Mouse (Mus musculus): ENCODE results near the gene Snapin. TPM values are rescaled to one million over a fixed set of nuclear protein-coding genes. Genes with fewer than 3 reads are reported as not detected.
A peak's percentile ranks its signal among the peaks of the same experiment; 100 is the strongest.

The Snapin gene
- total and polyA plus RNA-seq, 3 experiments = 18.9 to 39.8 (median 37.8) TPM

- Histone ChIP-seq H3K27ac (ENCODE audit: insufficient read depth, low read depth) (no peak overlapping the region), H3K4me2 (ENCODE audit: insufficient read depth, low read depth, poor library complexity, severe bottlenecking) (peak overlapping the region; percentile 82), H3K27me3 (replicated peaks) (no peaks in the 10 kb centered on the region), H3K4me3 (replicated peaks in 1 of 3; ENCODE audit: low read depth in 2 of 3, low read length in 2 of 3, poor library complexity in 1 of 3) (peak overlapping the region; percentile 62 to 67 (median 66)), H3K36me3 (replicated peaks in 1 of 2; ENCODE audit: control insufficient read depth in 1 of 2, insufficient read depth in 1 of 2, low read length in 1 of 2) (peaks cover 2 to 22% of the 10 kb centered on the region in 2 experiments), H3K9me3 (replicated peaks; ENCODE audit: low read length) (no peaks in the 10 kb centered on the region), H3K79me2 (replicated peaks; ENCODE audit: control insufficient read depth, extremely low read depth, insufficient read depth, poor library complexity, severe bottlenecking) (no peaks in the 10 kb centered on the region), H3K9ac (ENCODE audit: insufficient read depth, low read depth) (peak overlapping the region; percentile 78), H3K4me1 (ENCODE audit: control insufficient read depth in 1 of 2, insufficient read depth in 2 of 2) (peaks cover 9 to 18% of the 10 kb centered on the region in 2 experiments; a peak in 2 of 4 replicates)
- no peak for TF ChIP-seq JUN (IDR thresholded peaks at IDR 0.05; ENCODE audit: insufficient read depth, low read depth, low read length)
- no peak for TF ChIP-seq TCF12 (IDR thresholded peaks at IDR 0.05; ENCODE audit: low read depth, low read length)
- no peak for TF ChIP-seq USF2 (conservative IDR thresholded peaks at IDR 0.05; ENCODE audit: low read depth, low read length)
- TF ChIP-seq PAX5 (IDR thresholded peaks at IDR 0.05; ENCODE audit: low read length) = no peak
- no peak for TF ChIP-seq ZKSCAN1 (IDR thresholded peaks at IDR 0.05; ENCODE audit: borderline replicate concordance, low read depth, low read length)
- no peak for TF ChIP-seq RAD21 (IDR thresholded peaks at IDR 0.05; ENCODE audit: low read depth, low read length)
- TF ChIP-seq MEF2A (IDR thresholded peaks at IDR 0.05; ENCODE audit: borderline replicate concordance, low read depth, low read length) = no peak
- no peak for TF ChIP-seq EP300 (IDR thresholded peaks at IDR 0.05; ENCODE audit: low read length)
- TF ChIP-seq UBTF (IDR thresholded peaks at IDR 0.05; ENCODE audit: low read depth, low read length) = no peak
- dilution Hi-C loops (cut with MboI; ENCODE audit: extremely low pct_ligation_motif_present, extremely low pct_unique_long_range_greater_than_20kb, low sequenced_read_pairs) = no loop called here
- no peak for DNase-seq (ENCODE audit: extremely low read depth)
- in situ Hi-C loops (cut with MboI; ENCODE audit: low pct_ligation_motif_present, low pct_unique_long_range_greater_than_20kb, low sequenced_read_pairs) = no loop called here
Measured at GRCm38 (mm10) chr3:90515242-90515641, 24.4 kb upstream of the Snapin start.

DNA sequence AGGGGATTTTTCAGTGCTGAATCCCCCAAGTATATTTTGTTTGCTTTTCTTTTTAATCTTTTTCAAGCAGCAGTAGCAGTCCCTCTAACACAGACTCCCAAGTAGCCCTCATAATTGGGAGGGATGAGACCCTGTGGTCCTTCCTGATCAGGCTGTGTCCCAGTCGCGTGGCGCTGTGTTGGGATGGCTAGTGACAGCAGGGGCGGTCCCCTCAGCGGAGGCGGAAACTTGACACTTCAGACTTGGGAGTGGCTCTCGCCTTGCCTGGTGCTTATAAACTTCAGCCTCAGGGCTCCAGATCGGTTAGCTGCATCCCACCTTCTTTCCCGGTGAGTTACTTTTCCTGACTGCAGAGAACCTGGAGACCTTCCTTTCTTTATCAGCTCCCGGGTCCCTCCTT lies 23.9 kb upstream of the Snapin start:
- H3K4me2 ChIP-seq (ENCODE audit: insufficient read depth, low read depth, poor library complexity, severe bottlenecking) = peak overlapping the region; percentile 82
- no peaks in the 10 kb centered on the region for H3K79me2 ChIP-seq (replicated peaks; ENCODE audit: control insufficient read depth, extremely low read depth, insufficient read depth, poor library complexity, severe bottlenecking)
- H3K9me3 ChIP-seq (replicated peaks; ENCODE audit: low read length) = no peaks in the 10 kb centered on the region
- H3K4me3 ChIP-seq (replicated peaks in 1 of 3; ENCODE audit: low read depth in 2 of 3, low read length in 2 of 3, poor library complexity in 1 of 3) = peak overlapping the region; percentile 62 to 67 (median 66)
- DNase-seq (ENCODE audit: extremely low read depth) = peak; percentile 54
- peaks cover 2 to 21% of the 10 kb centered on the region in 2 experiments for H3K36me3 ChIP-seq (replicated peaks in 1 of 2; ENCODE audit: control insufficient read depth in 1 of 2, insufficient read depth in 1 of 2, low read length in 1 of 2)
- no peak overlapping the region for H3K27ac ChIP-seq (ENCODE audit: insufficient read depth, low read depth)
- no peaks in the 10 kb centered on the region for H3K27me3 ChIP-seq (replicated peaks)
- TF ChIP-seq ZKSCAN1 (IDR thresholded peaks at IDR 0.05; ENCODE audit: borderline replicate concordance, low read depth, low read length) (no peak), BHLHE40 (IDR thresholded peaks at IDR 0.05; ENCODE audit: low read depth, low read length) (peak; percentile 41; the same call in 1 of the 2 replicates), TBP (conservative IDR thresholded peaks at IDR 0.05; ENCODE audit: low read depth, low read length) (peak; percentile 78; the same call in 1 of the 2 replicates), RAD21 (IDR thresholded peaks at IDR 0.05; ENCODE audit: low read depth, low read length) (no peak), CTCF (conservative IDR thresholded peaks at IDR 0.05 in 1 of 2, IDR thresholded peaks at IDR 0.05 in 1 of 2; ENCODE audit: low read depth in 2 of 2, low read length in 2 of 2) (no peak), CHD2 (IDR thresholded peaks at IDR 0.05; ENCODE audit: low read length) (no peak), POLR2AphosphoS2 (IDR thresholded peaks at IDR 0.05; ENCODE audit: low read depth, low read length) (peak; percentile 63; the same call in 1 of the 2 replicates), NELFE (IDR thresholded peaks at IDR 0.05; ENCODE audit: low read depth, low read length) (peak; percentile 62), ETS1 (conservative IDR thresholded peaks at IDR 0.05; ENCODE audit: low read depth, low read length) (no peak; the same call in 1 of the 2 replicates), NRF1 (IDR thresholded peaks at IDR 0.05; ENCODE audit: low read depth, low read length) (no peak), ELF1 (IDR thresholded peaks at IDR 0.05; ENCODE audit: low read depth, low read length) (peak; percentile 60; the same call in 1 of the 2 replicates), MAX (IDR thresholded peaks at IDR 0.05; ENCODE audit: low read length) (peak; percentile 44; the same call in 1 of the 2 replicates), PAX5 (IDR thresholded peaks at IDR 0.05; ENCODE audit: low read length) (no peak), IRF4 (IDR thresholded peaks at IDR 0.05; ENCODE audit: low read depth, low read length) (peak; percentile 40), EP300 (IDR thresholded peaks at IDR 0.05; ENCODE audit: low read length) (0 out of 2 replicates have a peak, but pooled peaks have one; percentile 17), HCFC1 (IDR thresholded peaks at IDR 0.05; ENCODE audit: low read depth, low read length) (peak; percentile 26; the same call in 1 of the 2 replicates), RCOR1 (conservative IDR thresholded peaks at IDR 0.05; ENCODE audit: low read depth, low read length) (no peak), SIN3A (IDR thresholded peaks at IDR 0.05; ENCODE audit: low read length) (peak; percentile 80), ZNF384 (IDR thresholded peaks at IDR 0.05; ENCODE audit: low read depth, low read length) (no peak), TCF12 (IDR thresholded peaks at IDR 0.05; ENCODE audit: low read depth, low read length) (peak; percentile 67), MXI1 (IDR thresholded peaks at IDR 0.05; ENCODE audit: low read depth, low read length) (peak; percentile 96), CHD1 (IDR thresholded peaks at IDR 0.05; ENCODE audit: low read depth, low read length) (no peak), POLR2A (IDR thresholded peaks at IDR 0.05; ENCODE audit: low read depth, low read length) (peak; percentile 74), MYC (IDR thresholded peaks at IDR 0.05; ENCODE audit: low read depth, low read length) (0 out of 2 replicates have a peak, but pooled peaks have one; percentile 62)
- dilution Hi-C loops (cut with MboI; ENCODE audit: extremely low pct_ligation_motif_present, extremely low pct_unique_long_range_greater_than_20kb, low sequenced_read_pairs) = no loop called here
- peaks cover 9 to 18% of the 10 kb centered on the region in 2 experiments; a peak in 2 of 4 replicates for H3K4me1 ChIP-seq (ENCODE audit: control insufficient read depth in 1 of 2, insufficient read depth in 2 of 2)
- in situ Hi-C loops (cut with MboI; ENCODE audit: low pct_ligation_motif_present, low pct_unique_long_range_greater_than_20kb, low sequenced_read_pairs) = no loop called here
- H3K9ac ChIP-seq (ENCODE audit: insufficient read depth, low read depth) = peak overlapping the region; percentile 78
